Mouse (Mus musculus) ES-Bruce4 (cell line): ENCODE measurements around the gene Krt87. TPM values are rescaled to one million over a fixed set of nuclear protein-coding genes. Genes with fewer than 3 reads are reported as not detected.

Experiments used
- H3K27ac ChIP-seq: 2 replicates; pipeline ENCODE4 v1.5.1; 2012; ENCODE audit warnings: low read length, inconsistent platforms; ENCODE audit not compliant: insufficient read depth
- H3K27me3 ChIP-seq: 2 replicates; pipeline ENCODE4 v1.6.1; 2012; ENCODE audit warnings: mild to moderate bottlenecking, low read length, inconsistent platforms; ENCODE audit not compliant: control insufficient read depth, poor library complexity, insufficient read depth, severe bottlenecking
- H3K36me3 ChIP-seq: 2 replicates; pipeline ENCODE4 v1.6.1; 2012; ENCODE audit warnings: inconsistent platforms, mild to moderate bottlenecking, low read length, moderate library complexity; ENCODE audit not compliant: control insufficient read depth, poor library complexity, insufficient read depth, severe bottlenecking
- H3K4me1 ChIP-seq: one replicate; pipeline ENCODE4 v1.8.1; 2011; ENCODE audit warnings: low read length; ENCODE audit not compliant: control insufficient read depth, insufficient read depth
- H3K4me3 ChIP-seq: 2 replicates; pipeline ENCODE4 v1.5.1; 2011; ENCODE audit warnings: low read depth, mild to moderate bottlenecking, low read length
- H3K9ac ChIP-seq: 2 replicates; pipeline ENCODE4 v1.6.1; 2012; ENCODE audit warnings: low read depth, mild to moderate bottlenecking, inconsistent platforms; ENCODE audit not compliant: poor library complexity, severe bottlenecking
- H3K9me3 ChIP-seq: replicated peaks from 2 replicates; pipeline ENCODE4 v1.6.1; 2012; ENCODE audit warnings: mild to moderate bottlenecking, low read length, inconsistent platforms; ENCODE audit not compliant: control insufficient read depth, poor library complexity, insufficient read depth, severe bottlenecking
- CTCF ChIP-seq: IDR thresholded peaks from one replicate; pipeline ENCODE4 v1.8.1; 2011; ENCODE audit warnings: low read depth, low read length
- EP300 ChIP-seq: IDR thresholded peaks from 2 replicates; pipeline ENCODE4 v1.6.1; 2011; ENCODE audit warnings: low read depth, low read length; ENCODE audit not compliant: insufficient read depth
- POLR2A ChIP-seq: IDR thresholded peaks from one replicate; pipeline ENCODE4 v1.8.1; 2011; ENCODE audit warnings: low read length; ENCODE audit not compliant: insufficient read depth
- polyA plus RNA-seq: library from polyadenylated mRNA; stranded (reverse); fragments of >200 nt; gene quantifications from 2 replicates; pipeline ENCODE4 v1.2.4, GENCODE M21; 2011; ENCODE audit warnings: low read depth; ENCODE audit not compliant: missing spikeins, insufficient read depth, insufficient read length

Krt87 gene
- polyA plus RNA-seq, 1 experiment: not detected

DNA sequence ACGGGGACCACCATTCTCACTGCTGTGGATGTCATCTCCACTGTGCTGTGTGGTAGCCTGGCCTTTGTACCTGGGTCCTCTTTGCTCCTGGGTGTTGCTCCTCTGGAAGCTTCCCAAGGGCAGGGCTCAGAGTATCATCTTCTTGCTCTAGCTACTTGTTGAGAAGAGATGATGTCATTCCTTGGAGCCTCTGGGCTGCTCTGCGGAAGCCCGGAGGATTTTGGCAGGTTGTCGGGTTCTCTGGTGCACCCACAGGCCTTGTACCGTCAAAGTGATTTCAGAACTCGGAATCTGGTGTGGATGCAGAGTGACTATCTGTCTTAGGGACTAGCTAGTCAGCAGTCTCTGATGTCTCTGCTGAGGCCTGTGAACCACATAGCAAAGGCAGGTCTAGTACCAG lies 53.5 kb downstream of the Krt87 start:
- Histone ChIP-seq H3K4me1 (no peaks in the 10 kb centered on the region), H3K27ac (no peak overlapping the region), H3K27me3 (no peaks in the 10 kb centered on the region), H3K9ac (no peak overlapping the region), H3K4me3 (no peak overlapping the region), H3K9me3 (no peaks in the 10 kb centered on the region), H3K36me3 (no peaks in the 10 kb centered on the region)
- no peak for TF ChIP-seq EP300
- no peak for TF ChIP-seq CTCF
- no peak for TF ChIP-seq POLR2A

DNA sequence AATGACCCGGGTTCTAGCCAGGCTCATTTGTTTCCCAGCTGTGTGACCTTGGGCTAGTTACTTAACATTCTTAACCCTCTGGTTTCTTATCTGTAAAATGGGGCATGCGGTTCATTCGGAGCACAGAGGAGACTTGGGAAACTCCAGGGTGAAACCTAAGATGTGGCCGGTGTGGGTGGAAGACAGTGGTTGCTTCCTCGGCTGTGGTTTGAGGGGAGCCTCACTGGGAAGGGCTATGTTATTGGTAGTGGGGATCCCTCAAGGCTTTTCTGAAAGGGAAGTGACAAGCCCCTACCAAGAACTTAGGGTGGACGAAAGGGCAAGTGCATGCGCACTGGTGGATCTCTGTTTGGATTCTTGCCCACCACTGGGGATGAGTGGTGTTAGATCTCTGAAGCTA lies 54.0 kb downstream of the Krt87 start:
- H3K9me3 ChIP-seq: no peaks in the 10 kb centered on the region
- TF ChIP-seq EP300 (no peak), POLR2A (no peak), CTCF (no peak)
- H3K27me3 ChIP-seq: no peaks in the 10 kb centered on the region
- no peaks in the 10 kb centered on the region for H3K4me1 ChIP-seq
- H3K36me3 ChIP-seq: no peaks in the 10 kb centered on the region
- no peak overlapping the region for H3K27ac ChIP-seq
- no peak overlapping the region for H3K9ac ChIP-seq
- no peak overlapping the region for H3K4me3 ChIP-seq

DNA sequence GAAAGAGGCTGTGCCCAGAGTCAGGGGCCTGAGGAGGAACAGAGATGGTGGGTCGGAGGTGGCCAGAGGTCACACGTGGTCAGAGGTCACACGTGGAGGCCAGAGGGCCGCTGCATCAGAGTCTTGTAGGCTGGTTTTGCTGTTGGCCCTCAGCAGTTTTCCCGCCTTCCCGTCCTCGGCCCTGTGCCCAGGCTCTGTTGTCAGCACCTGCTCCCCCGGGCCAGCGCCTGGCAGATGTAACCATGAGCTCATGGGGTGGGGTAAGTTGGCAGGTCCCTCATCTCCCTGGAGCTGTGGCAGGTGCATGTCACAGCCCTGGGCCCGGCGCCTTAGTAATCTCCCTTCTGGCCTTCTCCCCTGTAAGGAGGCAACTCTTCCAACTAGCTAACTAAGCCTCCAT lies 55.8 kb downstream of the Krt87 start:
- Histone ChIP-seq H3K4me1 (no peaks in the 10 kb centered on the region), H3K9ac (no peak overlapping the region), H3K4me3 (no peak overlapping the region), H3K27me3 (no peaks in the 10 kb centered on the region), H3K27ac (no peak overlapping the region), H3K36me3 (no peaks in the 10 kb centered on the region), H3K9me3 (no peaks in the 10 kb centered on the region)
- TF ChIP-seq CTCF (no peak), POLR2A (no peak)

DNA sequence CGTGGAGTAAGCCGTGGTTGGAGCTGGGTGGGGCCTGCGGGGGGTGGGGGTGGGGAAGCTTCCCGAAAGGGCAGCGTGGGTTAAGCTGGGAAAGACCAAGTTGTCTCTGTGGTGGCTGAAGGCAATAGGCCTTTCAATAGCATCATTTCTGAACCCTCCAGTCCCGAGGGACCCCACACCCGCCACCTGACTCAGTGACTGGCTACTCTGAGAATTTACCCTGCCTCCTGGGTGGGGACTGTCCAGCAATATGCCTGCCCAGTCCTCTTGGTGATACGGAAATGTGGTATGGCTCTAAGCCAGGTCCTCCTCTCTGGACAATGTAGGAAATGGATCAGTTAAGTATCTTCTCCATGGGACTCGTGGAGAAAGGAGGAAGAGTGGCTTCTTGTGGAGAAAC lies 56.8 kb downstream of the Krt87 start:
- no peaks in the 10 kb centered on the region for H3K4me1 ChIP-seq
- no peak overlapping the region for H3K4me3 ChIP-seq
- no peaks in the 10 kb centered on the region for H3K9me3 ChIP-seq
- TF ChIP-seq EP300: no peak
- TF ChIP-seq POLR2A: no peak
- no peak for TF ChIP-seq CTCF
- no peak overlapping the region for H3K9ac ChIP-seq
- no peaks in the 10 kb centered on the region for H3K36me3 ChIP-seq
- H3K27me3 ChIP-seq: no peaks in the 10 kb centered on the region
- no peak overlapping the region for H3K27ac ChIP-seq

Other genes starting within 250 kb of the Krt87 start
- gene Grasp, start 214.6 kb downstream of the Krt87 start, polyA plus RNA-seq: 8.6 and 9.6 TPM in 2 replicates
- gene Nr4a1, start 184.5 kb downstream of the Krt87 start, polyA plus RNA-seq: 29.4 and 31.9 TPM in 2 replicates
- 37.6 and 39.1 TPM in 2 replicates for gene Atg101, start 154.5 kb downstream of the Krt87 start, polyA plus RNA-seq
- not detected in 2 replicates for gene 6030408B16Rik, start 145.6 kb downstream of the Krt87 start, polyA plus RNA-seq
- 1.1 and 1.6 TPM in 2 replicates for gene Krt80, start 68.6 kb downstream of the Krt87 start, polyA plus RNA-seq
- gene Krt7, start 27.8 kb downstream of the Krt87 start, polyA plus RNA-seq: 30.7 and 36.4 TPM in 2 replicates
- not detected in 2 replicates for gene Krt88, start 8.9 kb upstream of the Krt87 start, polyA plus RNA-seq
- gene Krt81, start 24.9 kb upstream of the Krt87 start, polyA plus RNA-seq: not detected in 2 replicates
- gene Krt86, start 34.7 kb upstream of the Krt87 start, polyA plus RNA-seq: not detected in 2 replicates
- not detected in 2 replicates for gene Krt83, start 52.7 kb upstream of the Krt87 start, polyA plus RNA-seq
- gene Gm49425, start 78.5 kb upstream of the Krt87 start, polyA plus RNA-seq: not detected in 2 replicates
- not detected in 2 replicates for gene Krt84, start 94.0 kb upstream of the Krt87 start, polyA plus RNA-seq
- gene Krt82, start 111.9 kb upstream of the Krt87 start, polyA plus RNA-seq: not detected in 2 replicates
- not detected in 2 replicates for gene Krt90, start 124.1 kb upstream of the Krt87 start, polyA plus RNA-seq
- not detected in 2 replicates for gene Krt75, start 135.1 kb upstream of the Krt87 start, polyA plus RNA-seq
- gene Gm5414, start 189.4 kb upstream of the Krt87 start, polyA plus RNA-seq: not detected in 2 replicates
- gene Gm5478, start 208.6 kb upstream of the Krt87 start, polyA plus RNA-seq: not detected in 2 replicates
- not detected in 2 replicates for gene Krt6b, start 241.5 kb upstream of the Krt87 start, polyA plus RNA-seq